Mouse (Mus musculus) heart, adult 8-10 months (tissue): Measurements from ENCODE around the gene Zkscan1. TPM values are rescaled to one million over a fixed set of nuclear protein-coding genes. Genes with fewer than 3 reads are reported as not detected.

Experiments
- DNase-seq: peaks from one replicate; pipeline ENCODE4 v3.0.0; 2022; ENCODE audit warnings: low spot score
- total RNA-seq, 4 experiments: library from RNA; stranded (reverse); gene quantifications; 2 replicates each; pipeline ENCODE4 v1.2.4; 2022

Gene Zkscan1
- total RNA-seq, 4 experiments from 2014 or later, result 13.7 to 16.2 (median 15.3) TPM

- DNase-seq, result no peak
Observed at GRCm38 (mm10) chr5:138117199-138118015, 32.5 kb downstream of the Zkscan1 start.

GRCm38 (mm10) chr5:138118041-138118440, 33.2 kb downstream of the Zkscan1 start:
- DNase-seq, result no peak

- no peak for DNase-seq
Observed at GRCm38 (mm10) chr5:138132425-138133064, 47.7 kb downstream of the Zkscan1 start.

GRCm38 (mm10) chr5:138137257-138137656, 52.4 kb downstream of the Zkscan1 start:
- DNase-seq, result no peak

- DNase-seq, result no peak
Observed at GRCm38 (mm10) chr5:138137935-138138549, 53.2 kb downstream of the Zkscan1 start.

GRCm38 (mm10) chr5:138138585-138138984, 53.7 kb downstream of the Zkscan1 start:
- no peak for DNase-seq

GRCm38 (mm10) chr5:138154390-138154789, 69.5 kb downstream of the Zkscan1 start:
- DNase-seq, result no peak

- DNase-seq, result peak; percentile 96
Observed at GRCm38 (mm10) chr5:138155443-138155976, 70.6 kb downstream of the Zkscan1 start, which contains the start of gene Zfp113. Gene Zfp113, minus strand, starts transcription at chr5:138155744.

Other genes with a start within 250 kb of the Zkscan1 start
- 1 to 10 TPM in 3 of 4 experiments, under 1 TPM in 1; 0.87 to 4.1 (median 2.1) TPM for gene Pilra, start 248.8 kb upstream of the Zkscan1 start, total RNA-seq
- 1 to 10 TPM in 2 of 4 experiments, under 1 TPM in 2; 0.44 to 2.8 (median 1.1) TPM for gene Pilrb1, start 227.0 kb upstream of the Zkscan1 start, total RNA-seq
- gene Pilrb2, start 213.3 kb upstream of the Zkscan1 start, total RNA-seq, result 1 to 10 TPM in 1 of 4 experiments, under 1 TPM in 2, not detected in 1; 0.65 to 5.4 (median 0.75) TPM
- gene Cyp3a13, start 163.5 kb upstream of the Zkscan1 start, total RNA-seq, result under 1 TPM; 0.19 to 0.34 (median 0.32) TPM
- gene Gjc3, start 122.0 kb upstream of the Zkscan1 start, total RNA-seq, result under 1 TPM; 0.09 to 0.34 (median 0.24) TPM
- not detected for gene Azgp1, start 103.6 kb upstream of the Zkscan1 start, total RNA-seq
- not detected for gene Smok3a, start 63.8 kb upstream of the Zkscan1 start, total RNA-seq
- gene Smok3b, start 63.7 kb upstream of the Zkscan1 start, total RNA-seq, result not detected
- gene Smok3c, start 31.9 kb upstream of the Zkscan1 start, total RNA-seq, result not detected
- gene Zscan21, start 31.8 kb downstream of the Zkscan1 start, total RNA-seq, result 10 to 100 TPM; 11.2 to 12.9 (median 11.9) TPM
- 1 to 10 TPM; 6.2 to 8.5 (median 8.3) TPM for gene Zfp113, start 70.7 kb downstream of the Zkscan1 start, total RNA-seq
- 100 to 1,000 TPM; 117 to 139 (median 133) TPM for gene Cops6, start 76.0 kb downstream of the Zkscan1 start, total RNA-seq
- 10 to 100 TPM in 1 of 4 experiments, 1 to 10 TPM in 3; 6.0 to 11.3 (median 7.6) TPM for gene Ap4m1, start 86.9 kb downstream of the Zkscan1 start, total RNA-seq
- gene Mcm7, start 87.3 kb downstream of the Zkscan1 start, total RNA-seq, result 10 to 100 TPM in 1 of 4 experiments, 1 to 10 TPM in 3; 7.2 to 11.5 (median 8.2) TPM
- gene Taf6, start 102.4 kb downstream of the Zkscan1 start, total RNA-seq, result 10 to 100 TPM; 32.6 to 34.7 (median 34.2) TPM
- gene Cnpy4, start 102.4 kb downstream of the Zkscan1 start, total RNA-seq, result 1 to 10 TPM; 4.9 to 7.0 (median 5.9) TPM
- 1 to 10 TPM; 1.8 to 4.3 (median 2.4) TPM for gene Mblac1, start 109.2 kb downstream of the Zkscan1 start, total RNA-seq
- 1 to 10 TPM in 1 of 4 experiments, under 1 TPM in 3; 0.56 to 1.3 (median 0.66) TPM for gene Nxpe5, start 140.8 kb downstream of the Zkscan1 start, total RNA-seq
- gene Lamtor4, start 170.4 kb downstream of the Zkscan1 start, total RNA-seq, result 10 to 100 TPM; 54.5 to 61.7 (median 56.2) TPM
- 1 to 10 TPM; 2.7 to 4.4 (median 3.4) TPM for gene BC037034, start 178.9 kb downstream of the Zkscan1 start, total RNA-seq
- under 1 TPM in 1 of 4 experiments, not detected in 3; 0.17 TPM for gene Gal3st4, start 187.8 kb downstream of the Zkscan1 start, total RNA-seq
- not detected for gene Gm43720, start 194.9 kb downstream of the Zkscan1 start, total RNA-seq
- under 1 TPM in 2 of 4 experiments, not detected in 2; 0.22 to 0.34 TPM for gene Gpc2, start 194.9 kb downstream of the Zkscan1 start, total RNA-seq
- not detected for gene Stag3, start 195.2 kb downstream of the Zkscan1 start, total RNA-seq